Mouse (Mus musculus): ENCODE measurements around the gene Fam76b. TPM values are rescaled to one million over a fixed set of nuclear protein-coding genes. Genes with fewer than 3 reads are reported as not detected.

The Fam76b gene
- 31.4 TPM for polyA plus RNA-seq (2017; shearing (Covaris generic))

DNA sequence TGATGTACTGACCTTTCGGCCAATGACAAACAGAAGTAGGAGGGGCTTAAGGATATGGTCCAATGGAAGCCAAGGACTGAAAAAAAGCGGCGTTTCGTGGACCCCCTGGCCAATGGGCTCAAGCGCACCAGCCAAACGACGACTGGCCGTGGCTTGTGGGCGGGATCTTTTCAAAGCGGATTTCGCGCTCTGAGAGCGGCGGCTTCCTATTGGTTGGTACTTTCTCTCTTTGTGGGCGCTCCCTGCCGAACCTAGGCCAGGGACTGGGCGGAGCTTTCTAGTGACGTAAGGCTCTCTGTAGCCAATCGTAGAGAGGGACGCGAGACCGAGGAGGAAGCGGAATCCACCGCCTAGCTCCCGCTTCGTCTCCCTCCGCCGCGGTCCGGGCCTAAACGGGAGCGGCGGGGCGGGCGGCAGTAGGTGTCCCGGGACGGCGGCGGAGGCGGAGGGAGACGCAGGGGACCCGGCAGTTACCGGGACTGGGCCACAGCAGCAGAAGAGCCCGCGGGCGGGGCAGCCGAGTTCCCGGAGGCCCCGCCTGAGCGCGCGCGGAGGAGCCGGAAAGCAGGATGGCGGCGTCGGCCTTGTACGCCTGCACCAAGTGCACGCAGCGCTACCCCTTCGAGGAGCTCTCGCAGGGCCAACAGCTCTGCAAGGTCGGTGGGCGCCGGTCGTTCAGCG, at the start of gene Fam76b:
Gene Fam76b (plus strand): TSS at position 311 of the 681 bp plus-strand sequence.

GRCm38 (mm10) chr9:13826832-13827405, 597 bp upstream of the Fam76b start, which contains the start of gene Cep57:
TSS of gene Cep57 (minus strand) at chr9:13827107.

Other genes starting within 250 kb of the Fam76b start
- gene Mtmr2, start 79.3 kb upstream of the Fam76b start, polyA plus RNA-seq (2017; shearing (Covaris generic)) = 27.9 TPM
- gene Cep57, start 609 bp upstream of the Fam76b start, polyA plus RNA-seq (2017; shearing (Covaris generic)) = 63.6 TPM

Measured in inflammation-experienced regulatory T-cells, adult 16 weeks (primary cell).